Mouse (Mus musculus) embryonic facial prominence, embryonic 12.5 days (tissue): ENCODE data around the gene Gm49322. TPM values are rescaled to one million over a fixed set of nuclear protein-coding genes. Genes with fewer than 3 reads are reported as not detected.

Experiments
- ATAC-seq: fragments of 200-750 bp; cut with Nextera tagmentation; 2 replicates; pipeline ENCODE4 v1.8.0; 2017; ENCODE audit not compliant: insufficient number of reproducible peaks, insufficient read depth, low FRiP score, low TSS enrichment
- H3K27ac ChIP-seq: fragments of 300-500 bp; sonication (generic); 2 replicates; pipeline ENCODE4 v1.5.1; 2016; ENCODE audit warnings: mild to moderate bottlenecking
- H3K27me3 ChIP-seq: fragments of 300-500 bp; sonication (generic); 2 replicates; pipeline ENCODE4 v1.6.1; 2016; ENCODE audit warnings: mild to moderate bottlenecking, moderate library complexity
- H3K36me3 ChIP-seq: fragments of 300-500 bp; sonication (generic); 2 replicates; pipeline ENCODE4 v1.6.1; 2016; ENCODE audit warnings: mild to moderate bottlenecking
- H3K4me1 ChIP-seq: fragments of 300-500 bp; sonication (generic); 2 replicates; pipeline ENCODE4 v1.6.1; 2016
- H3K4me2 ChIP-seq: fragments of 300-500 bp; sonication (generic); replicated peaks from 2 replicates; pipeline ENCODE4 v1.6.1; 2016; ENCODE audit warnings: mild to moderate bottlenecking, moderate library complexity
- H3K4me3 ChIP-seq: fragments of 300-500 bp; sonication (generic); 2 replicates; pipeline ENCODE4 v1.5.1; 2016; ENCODE audit warnings: mild to moderate bottlenecking
- H3K9ac ChIP-seq: fragments of 300-500 bp; sonication (generic); 2 replicates; pipeline ENCODE4 v1.6.1; 2016; ENCODE audit warnings: mild to moderate bottlenecking, moderate library complexity
- H3K9me3 ChIP-seq: fragments of 300-500 bp; sonication (generic); 2 replicates; pipeline ENCODE4 v1.6.1; 2016; ENCODE audit warnings: mild to moderate bottlenecking, moderate library complexity
- WGBS: fragments of 180-500 bp; shearing (Covaris S2); methylation state at CpG from one replicate; pipeline ENCODE4 v1.1.7; 2016; 5-methylcytosine and 5-hydroxymethylcytosine counted together
- microRNA-seq: library from miRNA; unstranded; fragments of <30 nt; microRNA quantifications from one replicate; pipeline ENCODE4, GENCODE M21; 2017
- polyA plus RNA-seq: library from polyadenylated mRNA; unstranded; fragments of >200 nt; fragmentation: Nextera tagmentation; extraction: Ambion mirVana; gene quantifications from 2 replicates; pipeline ENCODE4 v1.2.1, GENCODE M21; 2016

Gm49322 gene
- polyA plus RNA-seq, 1 experiment from 2014 or later, result 4.7 TPM

- Histone ChIP-seq H3K27me3 (no peaks in the 10 kb centered on the region), H3K9ac (no peak overlapping the region), H3K4me3 (no peak overlapping the region), H3K27ac (no peak overlapping the region), H3K9me3 (no peaks in the 10 kb centered on the region), H3K4me2 (no peak overlapping the region), H3K36me3 (no peaks in the 10 kb centered on the region), H3K4me1 (peaks cover 26% of the 10 kb centered on the region)
- ATAC-seq, result no peak
- WGBS, result 14% methylated on average over 10 of the region's 10 CpGs
These were observed 53.4 kb downstream of the Gm49322 start for GRCm38 (mm10) chr10:80659213-80659612.

GRCm38 (mm10) chr10:80661149-80661548, 55.3 kb downstream of the Gm49322 start:
- WGBS, result 32% methylated on average over 5 of the region's 5 CpGs
- Histone ChIP-seq H3K4me1 (peaks cover 22% of the 10 kb centered on the region), H3K4me2 (no peak overlapping the region), H3K27ac (no peak overlapping the region), H3K9me3 (no peaks in the 10 kb centered on the region), H3K4me3 (no peak overlapping the region), H3K9ac (no peak overlapping the region), H3K36me3 (peaks cover 7% of the 10 kb centered on the region; the same call in 1 of the 2 replicates), H3K27me3 (no peaks in the 10 kb centered on the region)
- ATAC-seq, result no peak

GRCm38 (mm10) chr10:80663485-80664196, 57.8 kb downstream of the Gm49322 start:
- Histone ChIP-seq H3K4me1 (peaks cover 16% of the 10 kb centered on the region), H3K27me3 (no peaks in the 10 kb centered on the region), H3K4me2 (no peak overlapping the region), H3K9me3 (no peaks in the 10 kb centered on the region), H3K4me3 (no peak overlapping the region), H3K27ac (peak overlapping the region; percentile 64; the same call in 1 of the 2 replicates), H3K36me3 (peaks cover 32% of the 10 kb centered on the region), H3K9ac (no peak overlapping the region)
- WGBS, result 53% methylated on average over 5 of the region's 5 CpGs
- no peak for ATAC-seq

- Histone ChIP-seq H3K4me1 (peaks cover 16% of the 10 kb centered on the region), H3K27me3 (no peaks in the 10 kb centered on the region), H3K9me3 (no peaks in the 10 kb centered on the region), H3K4me3 (no peak overlapping the region), H3K27ac (peak overlapping the region; percentile 77), H3K36me3 (peaks cover 39% of the 10 kb centered on the region), H3K4me2 (peak overlapping the region; percentile 17; the same call in 1 of the 2 replicates), H3K9ac (no peak overlapping the region)
- no peak for ATAC-seq
- WGBS, result 33% methylated on average over 16 of the region's 16 CpGs
These were observed 58.6 kb downstream of the Gm49322 start for GRCm38 (mm10) chr10:80664197-80665015.

- 18% methylated on average over 10 of the region's 10 CpGs for WGBS
- Histone ChIP-seq H3K27me3 (no peaks in the 10 kb centered on the region), H3K36me3 (peaks cover 45% of the 10 kb centered on the region), H3K27ac (peak overlapping the region; percentile 77), H3K9ac (no peak overlapping the region), H3K9me3 (no peaks in the 10 kb centered on the region), H3K4me3 (no peak overlapping the region), H3K4me2 (peak overlapping the region; percentile 17; the same call in 1 of the 2 replicates), H3K4me1 (peaks cover 16% of the 10 kb centered on the region)
- ATAC-seq, result no peak
These were observed 59.2 kb downstream of the Gm49322 start for GRCm38 (mm10) chr10:80665016-80665380.

Small RNA genes within 50 kb of the gene (microRNA-seq; reads per million reads assigned to microRNA genes)
- not detected for gene Mir6912

Other genes starting within 250 kb of the Gm49322 start
- gene Plk5, start 249.6 kb upstream of the Gm49322 start, polyA plus RNA-seq, result 0.87 and 1.2 TPM in 2 replicates
- gene Mex3d, start 218.4 kb upstream of the Gm49322 start, polyA plus RNA-seq, result 13.1 and 14.9 TPM in 2 replicates
- gene Mbd3, start 206.5 kb upstream of the Gm49322 start, polyA plus RNA-seq, result 332 and 349 TPM in 2 replicates
- gene Uqcr11, start 199.2 kb upstream of the Gm49322 start, polyA plus RNA-seq, result 403 and 464 TPM in 2 replicates
- 251 and 258 TPM in 2 replicates for gene Tcf3, start 172.4 kb upstream of the Gm49322 start, polyA plus RNA-seq
- gene Onecut3, start 111.2 kb upstream of the Gm49322 start, polyA plus RNA-seq, result 0.10 and 0.13 TPM in 2 replicates
- 0.19 and 0.23 TPM in 2 replicates for gene Atp8b3, start 66.9 kb upstream of the Gm49322 start, polyA plus RNA-seq
- gene Rexo1, start 44.5 kb upstream of the Gm49322 start, polyA plus RNA-seq, result 32.9 and 33.1 TPM in 2 replicates
- gene Klf16, start 28.7 kb upstream of the Gm49322 start, polyA plus RNA-seq, result 12.4 and 12.5 TPM in 2 replicates
- gene Abhd17a, start 15.7 kb upstream of the Gm49322 start, polyA plus RNA-seq, result 123 and 125 TPM in 2 replicates
- gene Scamp4, start 3.1 kb upstream of the Gm49322 start, polyA plus RNA-seq, result 77.4 and 80.6 TPM in 2 replicates
- gene Adat3, start 3.1 kb upstream of the Gm49322 start, polyA plus RNA-seq, result 7.0 and 7.8 TPM in 2 replicates
- 250 and 263 TPM in 2 replicates for gene Csnk1g2, start 16.8 kb downstream of the Gm49322 start, polyA plus RNA-seq
- 109 and 110 TPM in 2 replicates for gene Btbd2, start 51.0 kb downstream of the Gm49322 start, polyA plus RNA-seq
- gene Mknk2, start 72.1 kb downstream of the Gm49322 start, polyA plus RNA-seq, result 117 and 122 TPM in 2 replicates
- gene Mob3a, start 96.0 kb downstream of the Gm49322 start, polyA plus RNA-seq, result 57.4 and 60.9 TPM in 2 replicates
- 20.5 and 23.6 TPM in 2 replicates for gene Izumo4, start 96.2 kb downstream of the Gm49322 start, polyA plus RNA-seq
- gene Ap3d1, start 136.2 kb downstream of the Gm49322 start, polyA plus RNA-seq, result 84.7 and 85.8 TPM in 2 replicates
- 23.5 and 26.1 TPM in 2 replicates for gene Dot1l, start 149.2 kb downstream of the Gm49322 start, polyA plus RNA-seq
- 64.8 and 71.7 TPM in 2 replicates for gene Sf3a2, start 192.2 kb downstream of the Gm49322 start, polyA plus RNA-seq
- 132 and 142 TPM in 2 replicates for gene Plekhj1, start 192.6 kb downstream of the Gm49322 start, polyA plus RNA-seq
- gene Amh, start 199.2 kb downstream of the Gm49322 start, polyA plus RNA-seq, result not detected in 2 replicates
- 1.6 and 1.8 TPM in 2 replicates for gene Jsrp1, start 207.5 kb downstream of the Gm49322 start, polyA plus RNA-seq
- gene Oaz1, start 220.6 kb downstream of the Gm49322 start, polyA plus RNA-seq, result 1,786 and 1,871 TPM in 2 replicates
- 1.7 and 2.1 TPM in 2 replicates for gene Lingo3, start 238.0 kb downstream of the Gm49322 start, polyA plus RNA-seq
- gene Lsm7, start 249.2 kb downstream of the Gm49322 start, polyA plus RNA-seq, result 314 and 329 TPM in 2 replicates
- 52.0 and 53.0 TPM in 2 replicates for gene Sppl2b, start 249.3 kb downstream of the Gm49322 start, polyA plus RNA-seq